Mouse (Mus musculus): ENCODE results near the gene Sorl1. TPM values are rescaled to one million over a fixed set of nuclear protein-coding genes. Genes with fewer than 3 reads are reported as not detected.
"Not testable (repeated sequence)": the region's sequence is repeated elsewhere in the genome, so short reads cannot be mapped to it uniquely, and the experiment has no call there.

The Sorl1 gene
- polyA plus RNA-seq, 1 experiment from 2014 or later: 9.3 TPM

- not testable (repeated sequence) for H3K4me3 ChIP-seq (ENCODE audit: low read depth, low read length); DNase-seq (ENCODE audit: low spot score); H3K27ac ChIP-seq (replicated peaks; ENCODE audit: low read depth, low read length); H3K36me3 ChIP-seq (ENCODE audit: control insufficient read depth, insufficient read depth, low read length); H3K27me3 ChIP-seq (replicated peaks; ENCODE audit: control insufficient read depth, insufficient read depth, low read length); H3K9ac ChIP-seq (ENCODE audit: low read depth, low read length); H3K9me3 ChIP-seq (ENCODE audit: control insufficient read depth, low read length); H3K4me2 ChIP-seq (ENCODE audit: low read depth, low read length); ATAC-seq (ENCODE audit: low read depth)
- H3K4me1 ChIP-seq (ENCODE audit: control insufficient read depth, insufficient read depth, low read length): peaks cover 23% of the 10 kb centered on the region
- WGBS: 84% methylated on average over 2 of the region's 2 CpGs
Measured at GRCm38 (mm10) chr9:42059006-42059405, 65.1 kb downstream of the Sorl1 start.

GRCm38 (mm10) chr9:42056591-42056990, 67.5 kb downstream of the Sorl1 start:
- 85% methylated on average over 5 of the region's 5 CpGs for WGBS
- Histone ChIP-seq H3K27me3 (replicated peaks; ENCODE audit: control insufficient read depth, insufficient read depth, low read length) (no peaks in the 10 kb centered on the region), H3K4me2 (ENCODE audit: low read depth, low read length) (no peak overlapping the region), H3K36me3 (ENCODE audit: control insufficient read depth, insufficient read depth, low read length) (no peaks in the 10 kb centered on the region), H3K4me1 (ENCODE audit: control insufficient read depth, insufficient read depth, low read length) (peaks cover 26% of the 10 kb centered on the region), H3K9me3 (ENCODE audit: control insufficient read depth, low read length) (no peaks in the 10 kb centered on the region), H3K27ac (replicated peaks; ENCODE audit: low read depth, low read length) (no peak overlapping the region), H3K9ac (ENCODE audit: low read depth, low read length) (no peak overlapping the region), H3K4me3 (ENCODE audit: low read depth, low read length) (no peak overlapping the region)
- DNase-seq (ENCODE audit: low spot score): no peak
- no peak for ATAC-seq (ENCODE audit: low read depth)

- ATAC-seq (ENCODE audit: low read depth) (no peak), DNase-seq (ENCODE audit: low spot score) (no peak)
- Histone ChIP-seq H3K27ac (replicated peaks; ENCODE audit: low read depth, low read length) (no peak overlapping the region), H3K36me3 (ENCODE audit: control insufficient read depth, insufficient read depth, low read length) (no peaks in the 10 kb centered on the region), H3K9ac (ENCODE audit: low read depth, low read length) (no peak overlapping the region), H3K27me3 (replicated peaks; ENCODE audit: control insufficient read depth, insufficient read depth, low read length) (no peaks in the 10 kb centered on the region), H3K4me3 (ENCODE audit: low read depth, low read length) (no peak overlapping the region), H3K9me3 (ENCODE audit: control insufficient read depth, low read length) (no peaks in the 10 kb centered on the region), H3K4me1 (ENCODE audit: control insufficient read depth, insufficient read depth, low read length) (peaks cover 26% of the 10 kb centered on the region), H3K4me2 (ENCODE audit: low read depth, low read length) (no peak overlapping the region)
- WGBS: 84% methylated on average over 4 of the region's 4 CpGs
Measured at GRCm38 (mm10) chr9:42055378-42055777, 68.7 kb downstream of the Sorl1 start.

GRCm38 (mm10) chr9:42054339-42055272, 69.5 kb downstream of the Sorl1 start:
- DNase-seq (ENCODE audit: low spot score): peak; percentile 78
- Histone ChIP-seq H3K9ac (ENCODE audit: low read depth, low read length) (no peak overlapping the region), H3K4me2 (ENCODE audit: low read depth, low read length) (no peak overlapping the region), H3K27me3 (replicated peaks; ENCODE audit: control insufficient read depth, insufficient read depth, low read length) (no peaks in the 10 kb centered on the region), H3K9me3 (ENCODE audit: control insufficient read depth, low read length) (no peaks in the 10 kb centered on the region), H3K27ac (replicated peaks; ENCODE audit: low read depth, low read length) (no peak overlapping the region), H3K4me1 (ENCODE audit: control insufficient read depth, insufficient read depth, low read length) (peaks cover 26% of the 10 kb centered on the region), H3K36me3 (ENCODE audit: control insufficient read depth, insufficient read depth, low read length) (no peaks in the 10 kb centered on the region), H3K4me3 (ENCODE audit: low read depth, low read length) (no peak overlapping the region)
- 64% methylated on average over 20 of the region's 20 CpGs for WGBS
- peak; percentile 60 for ATAC-seq (ENCODE audit: low read depth)

GRCm38 (mm10) chr9:42053591-42054190, 70.4 kb downstream of the Sorl1 start:
- 64% methylated on average over 12 of the region's 12 CpGs for WGBS
- peaks cover 26% of the 10 kb centered on the region for H3K4me1 ChIP-seq (ENCODE audit: control insufficient read depth, insufficient read depth, low read length)
- no peaks in the 10 kb centered on the region for H3K36me3 ChIP-seq (ENCODE audit: control insufficient read depth, insufficient read depth, low read length)
- no peaks in the 10 kb centered on the region for H3K9me3 ChIP-seq (ENCODE audit: control insufficient read depth, low read length)
- DNase-seq (ENCODE audit: low spot score) (peak; percentile 20), ATAC-seq (ENCODE audit: low read depth) (no peak)
- H3K4me3 ChIP-seq (ENCODE audit: low read depth, low read length): no peak overlapping the region
- H3K4me2 ChIP-seq (ENCODE audit: low read depth, low read length): no peak overlapping the region
- H3K27me3 ChIP-seq (replicated peaks; ENCODE audit: control insufficient read depth, insufficient read depth, low read length): no peaks in the 10 kb centered on the region
- H3K27ac ChIP-seq (replicated peaks; ENCODE audit: low read depth, low read length): no peak overlapping the region
- no peak overlapping the region for H3K9ac ChIP-seq (ENCODE audit: low read depth, low read length)

- ATAC-seq (ENCODE audit: low read depth) (peak; percentile 64; the same call in 1 of the 2 replicates), DNase-seq (ENCODE audit: low spot score) (peak; percentile 92)
- 18% methylated on average over 12 of the region's 12 CpGs for WGBS
- H3K9ac ChIP-seq (ENCODE audit: low read depth, low read length): no peak overlapping the region
- H3K27me3 ChIP-seq (replicated peaks; ENCODE audit: control insufficient read depth, insufficient read depth, low read length): no peaks in the 10 kb centered on the region
- no peak overlapping the region for H3K4me3 ChIP-seq (ENCODE audit: low read depth, low read length)
- H3K4me1 ChIP-seq (ENCODE audit: control insufficient read depth, insufficient read depth, low read length): peaks cover 26% of the 10 kb centered on the region
- H3K36me3 ChIP-seq (ENCODE audit: control insufficient read depth, insufficient read depth, low read length): no peaks in the 10 kb centered on the region
- H3K27ac ChIP-seq (replicated peaks; ENCODE audit: low read depth, low read length): no peak overlapping the region; the same call in 1 of the 2 replicates
- no peaks in the 10 kb centered on the region for H3K9me3 ChIP-seq (ENCODE audit: control insufficient read depth, low read length)
- H3K4me2 ChIP-seq (ENCODE audit: low read depth, low read length): no peak overlapping the region
Measured at GRCm38 (mm10) chr9:42052713-42053356, 71.3 kb downstream of the Sorl1 start.

- DNase-seq (ENCODE audit: low spot score): no peak
- H3K27ac ChIP-seq (replicated peaks; ENCODE audit: low read depth, low read length): no peak overlapping the region
Measured at GRCm38 (mm10) chr9:42048542-42048941, 75.6 kb downstream of the Sorl1 start.

DNA sequence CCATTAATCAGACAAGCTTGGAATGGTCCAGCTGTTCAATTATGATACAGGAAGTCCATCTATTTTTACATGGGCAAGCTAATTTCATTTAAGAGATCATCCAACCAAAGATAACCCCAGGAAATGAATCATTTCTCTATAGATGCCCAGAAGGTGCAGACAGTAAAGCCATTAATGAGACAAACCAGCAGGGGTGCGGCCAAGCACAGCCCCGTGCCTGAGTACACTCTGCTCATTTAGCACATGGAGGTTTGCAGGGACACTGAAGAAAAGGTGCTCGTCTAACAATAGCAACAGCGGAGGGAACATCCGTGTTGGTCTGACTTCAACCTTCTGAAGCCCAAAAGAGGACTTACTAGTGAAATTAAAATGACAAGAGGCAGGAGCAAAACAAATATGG, 76.3 kb downstream of the Sorl1 start:
- DNase-seq (ENCODE audit: low spot score): no peak
- Histone ChIP-seq H3K27ac (replicated peaks; ENCODE audit: low read depth, low read length) (no peak overlapping the region), H3K9me3 (ENCODE audit: control insufficient read depth, low read length) (no peaks in the 10 kb centered on the region), H3K4me3 (ENCODE audit: low read depth, low read length) (no peak overlapping the region), H3K9ac (ENCODE audit: low read depth, low read length) (no peak overlapping the region), H3K27me3 (replicated peaks; ENCODE audit: control insufficient read depth, insufficient read depth, low read length) (no peaks in the 10 kb centered on the region), H3K4me2 (ENCODE audit: low read depth, low read length) (no peak overlapping the region), H3K4me1 (ENCODE audit: control insufficient read depth, insufficient read depth, low read length) (0 out of 2 replicates have a peak, but pooled peaks cover 5% of the 10 kb centered on the region), H3K36me3 (ENCODE audit: control insufficient read depth, insufficient read depth, low read length) (peaks cover 13% of the 10 kb centered on the region)
- 74% methylated on average over 5 of the region's 5 CpGs for WGBS
- no peak for ATAC-seq (ENCODE audit: low read depth)

More at GRCm38 (mm10) chr9:42048542-42048941, 75.6 kb downstream of the Sorl1 start:
- Histone ChIP-seq H3K4me2 (ENCODE audit: low read depth, low read length) (no peak overlapping the region), H3K9me3 (ENCODE audit: control insufficient read depth, low read length) (no peaks in the 10 kb centered on the region), H3K4me1 (ENCODE audit: control insufficient read depth, insufficient read depth, low read length) (0 out of 2 replicates have a peak, but pooled peaks cover 13% of the 10 kb centered on the region), H3K4me3 (ENCODE audit: low read depth, low read length) (no peak overlapping the region), H3K27me3 (replicated peaks; ENCODE audit: control insufficient read depth, insufficient read depth, low read length) (no peaks in the 10 kb centered on the region), H3K36me3 (ENCODE audit: control insufficient read depth, insufficient read depth, low read length) (peaks cover 5% of the 10 kb centered on the region), H3K9ac (ENCODE audit: low read depth, low read length) (no peak overlapping the region)
- 34% methylated on average over 2 of the region's 2 CpGs for WGBS
- ATAC-seq (ENCODE audit: low read depth): no peak
